Mouse (Mus musculus) thymus, postnatal 25 days (tissue): ENCODE measurements at regions not wholly inside any gene's neighbourhood (a gene's known extent, or its start where the extent isn't known, plus 50 kb on each side); places are given as distances from the start of the nearest gene placed in this dataset.

ENCODE experiments used
- DNase-seq: peaks from one replicate; pipeline ENCODE4 v3.0.0; 2022

DNA sequence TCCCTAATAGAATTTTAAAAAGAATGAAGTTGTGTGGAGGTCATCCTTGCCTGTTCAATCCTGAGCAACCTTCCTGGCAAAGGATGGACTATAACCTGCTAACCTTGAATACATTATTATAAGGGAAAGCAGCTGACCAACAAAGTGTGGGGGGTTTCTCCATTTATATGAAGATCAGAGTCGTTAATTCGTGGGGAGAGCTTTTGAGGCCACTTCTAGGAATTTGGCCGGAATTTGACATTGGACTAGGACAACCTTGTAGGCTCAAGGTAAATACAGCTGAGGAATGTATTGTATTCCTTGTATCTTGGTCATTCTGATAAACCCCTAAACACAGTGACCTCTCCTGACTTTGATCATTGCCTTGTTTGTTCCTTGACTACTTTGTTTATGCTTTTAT, 56.9 kb downstream of the Klf4 start:
- no peak for DNase-seq

DNA sequence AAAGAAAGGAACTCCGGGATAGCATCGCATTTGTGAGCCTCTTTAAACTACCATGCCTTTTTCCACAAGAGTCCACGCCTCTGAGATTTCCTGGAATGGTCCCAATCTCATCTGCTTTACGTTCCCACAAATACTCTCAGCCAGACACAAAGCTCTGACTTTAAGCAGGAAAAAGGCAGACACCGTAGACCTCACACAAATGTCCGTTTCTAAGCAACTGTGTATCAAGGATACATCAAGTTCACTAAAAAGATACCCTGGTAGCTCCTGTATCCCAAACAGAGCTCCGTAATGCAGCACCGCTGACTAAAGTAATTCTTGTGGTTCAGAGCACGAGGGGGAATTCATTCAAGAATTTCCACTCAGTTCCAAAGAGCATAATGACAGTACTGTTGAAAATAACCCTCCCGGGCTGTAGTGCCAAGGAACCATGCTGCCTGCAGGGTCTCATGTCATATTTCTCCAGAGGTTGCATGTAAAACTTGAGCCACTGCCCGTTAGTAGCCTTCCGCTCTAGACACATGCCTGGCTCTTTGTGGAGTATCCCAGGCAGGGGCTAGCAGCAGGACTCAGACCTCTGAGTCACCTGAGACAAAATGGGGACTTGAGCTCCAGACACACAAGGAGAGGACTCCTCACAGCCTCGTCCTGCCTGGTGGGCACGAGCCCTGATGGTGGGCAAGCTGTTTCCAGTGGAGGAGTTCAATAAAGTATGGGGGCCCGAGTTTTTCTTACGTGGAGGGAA, 58.0 kb downstream of the Klf4 start:
- DNase-seq, result no peak

DNA sequence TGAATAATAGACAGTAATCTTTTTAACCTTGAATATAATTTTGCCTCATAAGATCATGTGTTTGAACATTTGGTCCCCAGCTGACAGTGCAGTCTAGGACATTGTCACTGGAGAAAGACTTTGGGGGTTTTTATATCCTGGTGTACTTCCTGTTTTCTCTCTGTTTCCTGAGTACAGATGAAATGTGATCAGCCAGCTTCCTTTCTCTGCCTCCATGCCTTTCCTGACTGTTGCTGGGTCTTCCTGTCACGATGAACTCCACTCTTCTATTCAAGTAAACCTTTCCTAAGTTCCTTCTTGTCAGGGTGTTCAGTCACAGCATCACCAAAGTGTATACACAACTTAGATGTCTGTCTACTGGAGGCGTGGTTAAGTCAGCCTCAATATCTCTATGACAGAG, 59.6 kb downstream of the Klf4 start:
- no peak for DNase-seq

DNA sequence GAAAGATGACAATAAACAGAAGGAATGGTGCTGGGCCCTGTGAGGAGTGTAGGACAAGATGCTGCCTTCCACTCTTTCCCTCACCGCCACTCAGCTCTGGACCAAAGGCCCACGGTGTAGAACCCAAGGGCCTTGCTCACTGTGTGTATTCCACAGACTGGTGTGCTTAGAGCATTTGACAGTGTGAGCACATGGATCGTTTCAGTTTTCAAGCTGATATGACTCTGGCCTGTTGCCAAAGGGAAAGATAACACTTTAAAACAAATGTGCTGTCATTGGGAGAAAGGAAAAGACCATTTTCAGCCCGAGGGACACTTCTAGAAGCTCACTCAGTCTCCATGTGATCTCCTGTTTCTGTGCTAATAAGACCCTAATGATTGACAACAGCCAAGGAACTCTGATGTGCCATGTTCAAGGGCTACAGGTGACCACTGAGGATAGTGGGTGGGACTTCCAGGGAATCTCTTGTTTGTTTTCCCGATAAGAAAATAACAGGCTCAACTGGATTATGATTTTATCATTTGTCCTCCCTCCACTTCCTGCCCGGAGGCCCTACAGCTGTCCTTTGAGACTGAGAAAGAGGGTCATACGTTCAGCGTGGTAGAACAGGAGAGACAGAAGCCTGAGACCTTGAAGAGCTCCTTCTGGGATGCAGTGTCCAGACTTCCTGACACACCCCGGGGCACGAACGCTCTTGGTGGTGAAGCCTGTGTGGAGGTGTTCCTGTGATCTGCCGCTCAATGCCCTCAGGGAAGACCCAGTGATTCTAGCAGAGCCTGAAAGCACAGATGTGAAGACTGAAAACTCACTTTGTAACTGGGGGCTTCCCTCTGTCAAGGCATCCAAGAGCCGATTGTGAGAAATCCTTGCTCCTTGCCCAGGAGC, 61.2 kb downstream of the Klf4 start:
- no peak for DNase-seq

DNA sequence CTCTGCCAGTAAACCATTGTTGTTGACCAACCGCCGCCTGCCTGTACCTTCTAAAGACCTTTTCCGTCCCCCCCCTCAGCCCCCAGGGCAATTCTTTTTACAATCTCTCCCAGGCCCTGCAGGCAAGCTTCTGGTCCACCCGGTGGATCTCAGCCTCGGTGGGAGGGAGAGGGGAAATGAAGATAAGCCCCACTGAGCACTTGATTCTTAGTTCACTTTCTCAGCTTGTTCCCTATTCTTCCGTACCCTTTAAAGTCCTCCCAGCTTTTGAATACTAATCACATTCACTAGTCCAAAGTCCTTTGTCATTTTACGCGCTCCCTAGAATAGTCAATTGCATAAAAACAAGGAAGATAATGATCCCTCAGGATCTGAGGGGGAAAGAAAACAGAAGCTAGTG, 68.1 kb downstream of the Klf4 start:
- no peak for DNase-seq

DNA sequence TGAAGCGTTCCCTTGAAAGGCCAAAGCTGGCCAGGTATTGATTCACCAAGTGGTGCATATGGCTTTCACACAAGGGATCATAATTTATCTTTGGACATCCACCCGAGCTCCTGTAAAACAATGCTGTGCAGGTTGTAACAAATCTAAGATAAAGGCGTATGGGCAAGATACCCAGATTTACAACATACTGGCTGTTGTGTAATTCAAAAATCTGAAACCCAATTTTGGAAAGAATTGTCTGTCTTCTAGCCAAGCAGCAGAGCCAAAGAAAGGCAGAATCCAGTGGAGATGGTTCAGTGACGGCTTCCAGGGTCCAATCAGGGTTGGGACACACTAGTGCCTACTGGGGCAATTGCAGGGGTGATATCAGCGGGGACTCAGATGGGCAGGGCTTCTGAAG, 70.3 kb downstream of the Klf4 start:
- no peak for DNase-seq

DNA sequence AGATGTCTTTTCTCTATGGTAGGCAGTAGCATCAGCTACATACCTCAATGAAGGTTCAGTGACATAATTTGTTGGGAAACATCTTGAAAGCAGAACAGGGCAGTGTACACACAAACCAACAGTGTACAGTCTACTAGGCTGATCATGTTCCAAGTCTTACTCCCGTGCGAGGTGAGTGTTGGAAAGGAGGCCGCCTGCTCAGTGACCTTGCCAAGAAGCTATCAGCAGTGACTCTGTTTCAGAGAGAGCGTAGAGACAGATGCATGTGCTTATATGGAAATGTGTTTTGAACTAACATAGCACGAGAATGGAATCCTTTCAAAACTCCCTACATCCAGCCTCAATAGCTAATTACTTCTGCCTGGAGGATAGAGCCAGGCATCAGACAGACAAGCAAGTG, 78.4 kb downstream of the Klf4 start:
- no peak for DNase-seq

DNA sequence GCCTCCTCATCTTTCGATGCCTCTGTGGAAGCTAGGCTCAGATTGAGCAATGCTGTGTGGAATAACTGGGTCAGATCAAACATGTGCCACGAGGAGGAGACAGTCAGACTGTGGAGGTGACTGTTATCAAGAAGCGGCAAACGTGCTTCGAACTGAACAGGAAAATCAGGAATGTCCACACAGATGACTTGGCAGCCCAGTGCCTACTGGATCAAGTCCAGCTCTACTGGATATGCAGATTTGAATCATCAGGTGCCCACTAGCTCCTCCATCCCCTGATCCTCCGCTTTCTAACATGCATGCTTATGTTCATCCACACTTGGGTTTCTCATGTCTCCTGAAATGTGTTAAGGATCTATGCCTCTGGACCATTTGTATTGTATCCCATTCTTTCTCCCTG, 79.7 kb downstream of the Klf4 start:
- no peak for DNase-seq

DNA sequence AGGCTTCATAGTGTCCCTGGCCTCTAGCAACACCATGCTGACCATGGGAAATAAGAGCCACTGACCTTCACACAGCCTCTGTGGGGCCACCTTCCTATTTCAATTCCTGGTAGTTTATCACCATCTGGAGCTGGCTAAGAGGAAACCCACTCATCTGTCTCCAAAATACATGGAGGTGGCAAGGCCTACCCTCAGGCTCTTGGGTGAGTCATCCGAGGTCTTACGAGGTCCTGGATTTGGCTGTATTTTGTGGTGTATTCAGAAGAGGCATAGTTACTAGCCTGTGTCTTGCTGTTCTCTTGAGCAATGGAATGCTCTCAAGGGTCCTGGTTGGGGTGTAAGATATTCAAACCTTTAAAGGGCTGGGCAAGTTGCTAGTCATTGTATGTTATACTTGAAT, 80.6 kb downstream of the Klf4 start:
- no peak for DNase-seq

DNA sequence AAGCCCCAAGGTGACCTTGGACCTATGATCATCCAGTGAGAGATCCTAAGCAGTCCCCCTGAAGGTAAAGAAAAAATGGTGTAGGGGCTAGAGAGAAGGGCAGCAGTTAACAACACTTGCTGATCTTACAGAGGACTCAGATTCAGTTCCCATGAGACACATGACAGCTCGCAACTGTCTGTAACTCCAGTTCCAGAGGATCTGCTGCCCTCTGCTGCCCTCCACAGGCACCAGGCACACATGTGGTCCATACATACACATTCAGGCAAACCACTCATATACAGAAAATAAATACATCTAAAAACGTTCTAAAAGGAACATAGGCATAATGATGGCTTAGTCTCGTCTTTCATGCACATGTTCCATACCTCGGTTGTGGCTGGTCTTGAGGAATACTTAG, 81.2 kb downstream of the Klf4 start:
- DNase-seq, result peak; percentile 35

DNA sequence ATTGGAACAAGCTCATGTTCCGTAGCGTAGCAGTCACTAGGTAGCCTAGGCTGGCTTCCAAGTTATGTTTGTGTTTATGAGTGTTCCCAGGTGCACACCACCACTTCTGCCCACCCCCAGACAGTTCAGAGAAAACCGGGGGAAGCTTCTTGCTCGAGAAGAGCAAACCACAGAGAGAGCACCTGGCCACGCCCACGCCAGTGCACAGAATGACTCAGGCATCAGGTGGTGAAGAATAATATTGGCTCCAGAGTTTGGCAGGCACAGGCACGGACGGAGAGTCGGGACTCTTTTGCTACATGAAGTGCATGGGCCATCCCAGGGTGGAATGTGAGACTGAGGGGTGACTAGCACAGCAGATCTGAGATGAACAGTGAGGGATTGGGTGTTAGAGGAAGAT, 88.8 kb downstream of the Klf4 start:
- peak; percentile 43 for DNase-seq

DNA sequence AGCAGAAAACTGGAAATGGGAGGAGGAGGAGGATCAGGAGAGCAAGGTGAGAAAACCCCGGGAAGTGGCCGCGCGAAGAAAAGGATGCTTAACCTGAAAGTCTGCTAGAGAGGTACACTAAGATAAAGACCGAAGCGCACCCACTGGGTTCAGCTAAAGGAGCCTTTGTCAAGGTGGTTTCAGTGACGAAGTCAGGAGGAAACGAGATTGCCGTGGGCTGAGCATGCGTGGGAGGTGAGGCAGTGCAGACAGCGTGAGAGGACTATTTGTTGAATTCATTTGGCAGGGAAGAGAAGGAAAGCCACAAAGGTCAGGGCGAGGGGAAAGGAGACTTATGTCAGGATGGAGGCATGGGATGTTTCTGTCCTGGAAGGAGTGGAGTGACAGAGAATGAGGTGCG, 90.2 kb downstream of the Klf4 start:
- peak; percentile 16 for DNase-seq
